Mouse (Mus musculus): ENCODE results near the gene Map3k11.

Map3k11 gene

DNA sequence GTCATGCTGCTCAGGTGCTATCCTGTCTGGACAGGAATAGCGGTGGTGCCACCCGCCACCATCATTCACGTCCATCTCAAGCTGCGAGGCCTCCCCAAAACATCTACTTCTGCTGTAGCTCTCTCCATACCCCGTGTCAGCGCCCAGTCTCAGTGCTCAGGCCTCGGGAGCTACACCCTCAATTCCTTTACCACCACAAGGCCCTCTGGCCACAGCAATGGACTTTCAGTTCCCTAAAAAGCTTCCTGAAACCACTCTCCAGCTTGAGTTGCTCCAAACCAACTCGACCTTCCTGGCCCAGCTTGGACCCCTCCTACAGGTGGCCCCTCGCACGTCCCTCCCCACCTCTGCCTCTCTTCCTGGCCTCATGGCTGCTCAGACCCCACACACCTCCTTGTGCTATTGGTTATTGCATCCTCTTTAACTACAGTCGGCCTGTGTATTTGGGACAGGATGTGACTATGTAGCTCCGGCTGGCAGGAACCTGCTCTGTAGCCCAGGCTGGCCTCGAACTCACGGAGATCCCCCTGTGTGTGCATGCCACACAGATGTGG is 23.4 kb downstream of the Map3k11 start:
- no peak for DNase-seq

GRCm38 (mm10) chr19:5713255-5713654 is 24.7 kb downstream of the Map3k11 start:
- DNase-seq = no peak

DNA sequence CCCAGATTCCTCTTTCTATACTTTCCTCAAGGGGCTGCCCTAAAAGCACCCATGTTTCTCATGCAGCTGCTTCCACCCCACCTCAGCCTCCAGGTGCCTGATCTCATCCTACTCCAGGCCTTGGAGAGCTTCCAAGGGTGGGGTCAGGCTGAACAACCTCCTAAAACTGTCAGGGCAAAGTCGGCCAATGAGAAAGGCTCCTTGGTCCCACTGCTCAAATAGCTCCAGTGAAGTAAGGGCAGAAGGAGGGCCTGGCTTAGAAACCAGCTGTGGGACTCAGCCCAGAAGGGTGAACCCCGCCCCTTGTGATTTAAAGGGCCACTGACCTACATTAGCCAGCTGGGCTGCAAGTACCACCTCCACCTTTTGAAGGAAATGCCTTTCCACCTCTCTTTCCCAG is 25.2 kb downstream of the Map3k11 start:
- no peak for DNase-seq

DNA sequence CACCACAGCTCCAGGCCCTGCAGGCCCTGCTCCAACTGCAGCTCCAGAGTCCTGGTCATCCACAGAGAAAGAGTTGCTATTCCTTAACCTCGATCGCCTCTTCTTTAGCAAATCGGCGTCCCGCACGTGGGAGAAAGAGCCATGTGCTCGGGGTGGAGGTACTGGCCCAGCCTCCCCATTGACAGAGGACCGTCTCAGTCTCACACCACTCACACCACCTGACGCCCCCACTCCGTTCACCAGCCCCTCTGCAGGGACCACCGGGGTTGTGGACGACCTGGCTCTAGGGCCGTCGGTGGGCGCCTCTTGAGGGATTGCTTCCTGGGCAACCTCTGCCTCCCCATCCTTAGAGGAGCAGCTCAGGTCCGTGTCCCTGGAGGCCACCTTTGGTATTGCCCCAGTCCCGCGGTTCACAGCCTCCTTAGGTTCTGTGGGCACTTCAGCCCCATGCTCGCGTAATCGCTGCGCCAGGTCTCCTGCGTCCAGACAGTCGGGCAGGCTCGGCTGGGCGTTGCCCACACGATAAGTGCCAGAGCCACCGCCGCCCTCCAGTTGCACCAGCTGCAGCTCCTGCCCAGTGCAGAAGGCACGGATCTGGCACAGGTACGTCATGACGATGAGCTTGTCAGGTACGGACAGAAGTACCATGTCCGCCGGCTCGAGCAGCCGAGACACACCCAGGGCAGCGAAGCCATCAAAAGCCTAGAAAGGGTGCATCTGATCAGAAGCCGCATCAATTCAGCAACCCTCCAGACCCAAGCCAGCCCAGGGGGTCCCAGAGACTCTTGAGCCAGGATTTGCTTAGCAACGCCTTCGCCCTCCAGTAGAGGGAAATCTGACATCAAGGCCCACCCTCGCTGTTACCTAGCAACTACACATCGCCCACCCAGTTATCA is 27.5 kb downstream of the Map3k11 start:
- peak; percentile 56 for DNase-seq

- peak in 1 of 2 experiments; percentile 23 for DNase-seq
Measured at GRCm38 (mm10) chr19:5716955-5717354, 28.4 kb downstream of the Map3k11 start.

DNA sequence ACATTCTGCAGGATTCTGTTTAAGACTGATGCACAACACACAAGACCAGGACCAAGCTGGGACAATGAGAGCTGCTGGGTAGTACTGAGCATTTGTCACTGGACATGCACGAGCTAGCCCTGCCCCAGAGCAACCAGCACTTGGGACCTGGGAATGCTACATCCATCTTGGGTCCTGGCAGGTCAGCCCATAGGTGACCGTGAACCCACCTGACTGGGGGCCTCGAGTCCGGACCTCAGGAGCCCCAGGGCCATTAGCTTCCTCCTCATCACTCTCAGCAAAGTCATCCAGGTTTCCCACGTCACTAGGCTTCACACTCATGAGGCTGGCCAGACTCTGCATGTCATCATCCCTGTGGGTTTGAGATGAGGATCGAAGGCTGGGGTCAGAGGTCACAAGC is 32.7 kb downstream of the Map3k11 start:
- no peak for DNase-seq

DNA sequence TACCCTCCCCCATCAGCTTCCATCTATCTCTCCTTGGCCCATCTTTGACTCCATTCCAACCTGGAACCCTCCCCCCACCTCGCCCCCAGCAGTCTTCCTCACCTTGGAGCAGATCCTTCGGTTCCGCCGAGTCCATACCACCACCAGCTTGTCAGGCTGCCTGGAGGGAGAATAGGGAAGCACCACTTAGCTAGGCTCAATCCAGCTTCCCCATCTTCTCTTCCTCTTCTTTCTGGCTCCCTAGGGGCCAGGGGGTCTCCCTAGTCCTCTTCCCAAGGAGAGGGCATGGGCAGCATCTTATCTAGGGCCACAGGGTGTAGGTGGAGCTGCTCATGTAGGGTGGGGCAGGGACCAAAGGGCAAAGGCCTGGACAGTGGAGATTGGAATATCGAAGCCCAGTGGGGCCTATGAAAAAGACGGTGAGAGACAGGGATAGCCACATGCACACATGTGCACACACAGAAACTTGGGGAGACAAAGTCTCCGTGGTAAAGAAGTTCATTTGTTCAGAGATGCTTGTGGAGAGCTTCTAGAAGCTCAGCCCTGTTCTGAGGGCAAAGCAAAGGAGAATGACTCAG is 34.4 kb downstream of the Map3k11 start:
- DNase-seq = no peak

DNA sequence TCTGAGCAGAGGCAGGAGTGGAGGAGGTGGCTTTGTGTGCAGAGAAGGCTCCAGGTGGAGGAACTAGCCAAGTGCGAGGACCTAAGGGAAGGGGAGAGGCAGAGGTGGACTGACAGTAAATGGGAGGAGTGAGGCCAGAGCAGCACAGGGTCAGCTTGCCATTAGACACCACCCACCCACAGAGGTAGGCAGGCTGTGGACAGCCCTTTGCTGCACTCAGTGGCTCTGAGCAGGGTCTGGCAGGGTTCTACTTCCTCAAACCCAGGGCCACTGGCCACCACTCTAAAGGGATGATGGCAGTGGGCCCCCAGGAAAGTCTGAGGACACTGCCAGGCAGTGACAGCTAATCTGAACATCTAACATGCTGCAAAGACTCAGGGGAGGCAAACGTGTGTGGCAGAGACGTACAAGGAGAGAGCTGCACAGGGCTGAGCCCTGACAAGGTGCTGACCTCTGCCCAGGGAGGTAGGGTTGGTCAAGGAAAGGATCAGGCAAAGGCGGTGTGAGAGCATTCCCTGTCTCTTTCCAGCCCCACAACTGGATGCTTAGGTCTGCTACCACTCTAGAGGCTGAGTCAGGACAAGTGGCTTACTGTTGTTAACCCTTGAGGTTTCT is 35.5 kb downstream of the Map3k11 start:
- no peak for DNase-seq

DNA sequence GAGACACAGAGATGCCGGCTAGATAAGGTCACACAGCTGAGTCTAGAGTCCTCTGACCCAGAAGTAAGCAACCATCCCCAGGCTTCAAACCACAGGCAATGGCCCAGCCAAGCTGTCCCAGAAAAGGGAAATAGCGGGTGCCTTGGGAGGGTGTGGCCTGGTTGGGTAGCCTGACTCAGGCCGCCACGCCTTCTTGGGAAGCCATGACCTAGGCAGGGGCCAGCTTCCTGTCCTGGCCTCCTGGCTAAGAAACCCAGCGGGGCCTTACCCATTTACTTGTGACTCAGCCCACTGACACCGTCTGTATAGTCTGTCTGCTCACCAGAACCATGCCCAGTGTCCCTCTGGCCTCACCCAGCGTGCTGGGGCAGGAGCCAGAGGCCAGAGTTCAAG is 36.0 kb downstream of the Map3k11 start:
- no peak for DNase-seq

DNA sequence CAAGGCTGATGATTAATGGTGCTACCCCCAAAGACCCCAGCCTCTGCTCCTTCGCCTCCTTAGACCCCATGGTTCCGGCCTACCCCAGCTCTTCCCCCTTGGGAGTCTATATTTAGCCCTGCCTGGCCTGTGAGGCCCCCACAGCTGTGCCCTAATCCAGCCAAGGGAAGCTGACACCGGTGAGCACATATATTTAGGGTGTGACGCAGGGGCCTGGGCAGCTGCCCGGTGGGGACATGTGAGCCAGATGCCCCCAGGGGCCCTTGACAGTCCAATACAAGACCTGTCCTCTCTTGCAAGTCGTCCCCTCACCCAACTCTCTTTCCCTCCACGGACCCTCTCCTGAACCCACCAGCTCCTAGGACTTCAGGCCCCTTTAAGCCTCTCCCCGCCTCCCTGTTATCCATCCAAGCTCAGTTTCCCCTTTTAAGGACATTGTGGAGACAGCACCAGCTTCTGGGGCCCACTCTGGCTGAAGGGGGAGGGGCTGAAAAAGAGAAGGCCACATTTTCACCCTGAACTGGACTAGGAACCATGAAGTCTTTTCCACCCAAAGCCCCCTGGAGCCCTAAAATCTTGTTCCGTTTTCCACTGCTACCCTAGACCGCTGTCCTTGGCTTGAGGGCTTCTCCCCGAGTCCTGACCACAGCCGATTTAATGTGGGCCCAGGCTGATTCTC is 36.6 kb downstream of the Map3k11 start:
- DNase-seq = no peak

GRCm38 (mm10) chr19:5725767-5726515 is 37.4 kb downstream of the Map3k11 start, which contains the start of gene Ehbp1l1:
TSS of gene Ehbp1l1 (minus strand) at chr19:5726317.
- no peak for DNase-seq

GRCm38 (mm10) chr19:5726961-5727578 is 38.5 kb downstream of the Map3k11 start:
- DNase-seq = no peak

- DNase-seq = peak; percentile 86 to 89
Measured at GRCm38 (mm10) chr19:5727701-5728100, 39.2 kb downstream of the Map3k11 start.

- peak; percentile 53 to 68 for DNase-seq
Measured at GRCm38 (mm10) chr19:5728631-5729443, 40.3 kb downstream of the Map3k11 start.

DNA sequence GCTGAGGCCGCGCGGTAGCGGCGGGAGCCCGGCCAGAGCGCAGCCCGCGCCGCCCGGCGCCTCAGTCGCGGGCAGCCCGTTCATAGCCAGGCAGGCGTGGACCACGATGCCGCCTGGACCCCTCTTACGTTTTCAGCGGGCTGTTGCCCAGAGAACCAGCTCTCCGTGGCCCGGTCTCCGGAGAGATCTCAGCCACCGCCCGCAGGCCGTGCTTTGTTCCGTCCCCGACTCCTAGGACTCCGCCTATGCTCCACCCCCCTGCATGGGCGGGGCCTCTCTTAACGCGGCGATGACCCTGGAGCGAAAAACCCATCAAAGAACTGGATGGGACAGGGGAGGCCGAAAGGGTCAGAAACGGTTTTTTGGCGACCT is 40.9 kb downstream of the Map3k11 start, which contains the start of gene Fam89b:
Gene Fam89b (minus strand): TSS at position 210 of the 372 bp plus-strand sequence.
- peak; percentile 85 to 90 for DNase-seq

- DNase-seq = peak; percentile 62 to 69
Measured at GRCm38 (mm10) chr19:5730314-5731186, 42.0 kb downstream of the Map3k11 start.

DNA sequence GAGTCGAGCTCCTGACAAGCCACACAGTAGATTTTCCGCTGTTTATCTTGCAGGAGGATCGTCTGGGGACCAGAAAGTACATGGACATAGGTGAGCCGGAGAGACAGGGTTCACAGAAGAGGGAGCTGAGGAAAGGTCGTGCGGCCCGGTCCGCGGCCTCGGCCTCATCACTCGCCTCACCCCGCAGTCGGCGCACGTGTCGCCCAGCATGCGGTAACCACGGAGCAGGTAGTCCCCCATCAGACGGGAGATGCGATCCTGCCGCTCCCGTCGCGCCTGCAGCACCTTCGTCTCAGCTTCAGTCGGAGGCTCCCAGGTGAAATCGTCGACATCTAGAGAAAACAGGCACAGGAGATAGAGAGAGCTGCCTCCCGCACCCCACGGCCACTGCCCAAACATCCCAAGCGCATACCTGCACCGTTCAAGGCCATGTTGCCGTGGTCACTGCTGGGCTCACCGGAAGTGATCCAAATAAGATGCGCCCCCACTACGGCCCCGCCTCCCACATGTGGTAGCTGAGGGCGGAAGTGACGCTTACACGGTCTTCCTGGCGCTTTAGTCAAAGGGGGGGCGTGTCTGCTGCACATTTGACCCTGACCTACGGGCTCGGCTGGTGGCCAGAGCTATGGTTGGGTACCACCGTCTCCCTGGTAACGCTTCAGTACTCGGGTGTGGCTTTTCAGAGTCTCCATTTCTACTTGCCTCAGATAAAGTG is 42.9 kb downstream of the Map3k11 start:
- peak; percentile 93 to 95 for DNase-seq

DNA sequence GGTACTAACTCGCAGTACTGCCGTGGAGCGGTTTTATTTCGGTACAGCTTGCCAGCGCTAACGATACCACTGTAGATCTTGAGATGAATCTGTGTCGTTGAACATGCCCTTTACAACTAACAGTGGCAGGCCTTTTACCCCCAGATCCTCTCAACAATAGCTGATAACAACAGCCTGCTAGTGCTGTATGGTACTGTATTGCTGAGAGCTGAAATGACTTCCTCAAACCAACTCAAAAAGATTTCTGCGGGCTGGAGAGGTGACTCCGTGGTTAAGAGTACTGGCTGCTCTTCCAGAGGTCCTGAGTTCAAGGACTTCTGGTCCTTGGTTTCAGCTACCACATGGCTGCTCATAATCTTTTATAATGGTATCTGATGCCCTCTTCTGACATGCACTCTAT is 45.8 kb downstream of the Map3k11 start:
- no peak for DNase-seq

DNA sequence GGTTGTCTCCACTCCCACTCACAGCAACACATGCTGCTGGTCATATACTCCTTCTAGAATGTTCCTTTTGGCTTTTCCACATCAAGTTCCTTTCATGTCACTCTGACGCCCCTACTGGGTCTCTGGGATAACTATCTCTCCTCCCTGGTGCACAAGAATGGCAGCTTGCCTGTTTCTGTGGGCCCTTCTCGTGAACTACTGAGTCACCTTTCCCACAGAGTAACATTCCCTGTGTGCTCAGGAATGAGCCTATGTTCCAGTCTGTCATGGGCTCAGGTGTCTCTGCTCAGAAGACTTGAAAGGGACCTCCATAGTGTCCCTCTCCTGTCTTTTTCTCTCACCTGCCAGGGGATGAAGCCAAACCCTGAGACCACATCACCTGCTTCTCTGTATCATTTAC is 50.9 kb downstream of the Map3k11 start:
- DNase-seq = no peak

Measured in cerebellum, adult 18-20 months (tissue).